Mouse (Mus musculus): ENCODE data around the gene Mpeg1. TPM values are rescaled to one million over a fixed set of nuclear protein-coding genes. Genes with fewer than 3 reads are reported as not detected.

The Mpeg1 gene
- polyA plus RNA-seq (2014; fragmentation: Nextera tagmentation; extraction: Ambion mirVana), result 0.55 and 0.75 TPM in 2 replicates

- Histone ChIP-seq H3K27ac (ENCODE audit: low read depth, low read length) (no peak within 1 kb of the TSS), H3K4me2 (ENCODE audit: low read length) (no peak within 1 kb of the TSS), H3K9me3 (replicated peaks; ENCODE audit: control insufficient read depth, low read length) (no peaks in the 10 kb centered on the region), H3K4me1 (ENCODE audit: control insufficient read depth, insufficient read depth, low read length) (no peaks in the 10 kb centered on the region), H3K9ac (ENCODE audit: low read length) (no peak within 1 kb of the TSS), H3K4me3 (ENCODE audit: low read depth, low read length) (no peak within 1 kb of the TSS), H3K36me3 (ENCODE audit: control insufficient read depth, insufficient read depth, low read length) (no peaks in the 10 kb centered on the region), H3K27me3 (replicated peaks; ENCODE audit: control insufficient read depth, insufficient read depth, low read length) (no peaks in the 10 kb centered on the region)
- 88% methylated on average over 11 of the region's 11 CpGs for WGBS
- ATAC-seq (no peak), DNase-seq (ENCODE audit: low spot score) (no peak)
Measured at GRCm38 (mm10) chr19:12460282-12461249, at the start of gene Mpeg1. Mpeg1 (plus strand) TSS chr19:12460779.

GRCm38 (mm10) chr19:12413737-12414136 lies 46.8 kb upstream of the Mpeg1 start:
- Histone ChIP-seq H3K4me1 (ENCODE audit: control insufficient read depth, insufficient read depth, low read length) (no peaks in the 10 kb centered on the region), H3K9ac (ENCODE audit: low read length) (no peak overlapping the region), H3K4me2 (ENCODE audit: low read length) (no peak overlapping the region), H3K9me3 (replicated peaks; ENCODE audit: control insufficient read depth, low read length) (no peaks in the 10 kb centered on the region), H3K27me3 (replicated peaks; ENCODE audit: control insufficient read depth, insufficient read depth, low read length) (no peaks in the 10 kb centered on the region), H3K27ac (ENCODE audit: low read depth, low read length) (no peak overlapping the region), H3K36me3 (ENCODE audit: control insufficient read depth, insufficient read depth, low read length) (no peaks in the 10 kb centered on the region), H3K4me3 (ENCODE audit: low read depth, low read length) (no peak overlapping the region)
- DNase-seq (ENCODE audit: low spot score), result no peak
- ATAC-seq, result no peak

GRCm38 (mm10) chr19:12417361-12417760 lies 43.2 kb upstream of the Mpeg1 start, which contains the start of gene Olfr1441:
Olfr1441 (plus strand) TSS chr19:12417433.
- no peaks in the 10 kb centered on the region for H3K4me1 ChIP-seq (ENCODE audit: control insufficient read depth, insufficient read depth, low read length)
- no peaks in the 10 kb centered on the region for H3K27me3 ChIP-seq (replicated peaks; ENCODE audit: control insufficient read depth, insufficient read depth, low read length)
- ATAC-seq, result no peak
- H3K9me3 ChIP-seq (replicated peaks; ENCODE audit: control insufficient read depth, low read length), result no peaks in the 10 kb centered on the region
- H3K27ac ChIP-seq (ENCODE audit: low read depth, low read length), result no peak within 1 kb of the TSS
- no peaks in the 10 kb centered on the region for H3K36me3 ChIP-seq (ENCODE audit: control insufficient read depth, insufficient read depth, low read length)
- no peak for DNase-seq (ENCODE audit: low spot score)
- no peak within 1 kb of the TSS for H3K9ac ChIP-seq (ENCODE audit: low read length)
- H3K4me2 ChIP-seq (ENCODE audit: low read length), result no peak within 1 kb of the TSS
- no peak within 1 kb of the TSS for H3K4me3 ChIP-seq (ENCODE audit: low read depth, low read length)

- no peak overlapping the region for H3K9ac ChIP-seq (ENCODE audit: low read length)
- WGBS, result 92% methylated on average over 3 of the region's 3 CpGs
- no peak overlapping the region for H3K4me2 ChIP-seq (ENCODE audit: low read length)
- no peak for ATAC-seq
- H3K27me3 ChIP-seq (replicated peaks; ENCODE audit: control insufficient read depth, insufficient read depth, low read length), result no peaks in the 10 kb centered on the region
- DNase-seq (ENCODE audit: low spot score), result no peak
- no peaks in the 10 kb centered on the region for H3K36me3 ChIP-seq (ENCODE audit: control insufficient read depth, insufficient read depth, low read length)
- H3K4me1 ChIP-seq (ENCODE audit: control insufficient read depth, insufficient read depth, low read length), result no peaks in the 10 kb centered on the region
- no peak overlapping the region for H3K27ac ChIP-seq (ENCODE audit: low read depth, low read length)
- H3K9me3 ChIP-seq (replicated peaks; ENCODE audit: control insufficient read depth, low read length), result no peaks in the 10 kb centered on the region
- no peak overlapping the region for H3K4me3 ChIP-seq (ENCODE audit: low read depth, low read length)
Measured at GRCm38 (mm10) chr19:12418312-12418711, 42.3 kb upstream of the Mpeg1 start.

- H3K4me1 ChIP-seq (ENCODE audit: control insufficient read depth, insufficient read depth, low read length), result no peaks in the 10 kb centered on the region
- H3K36me3 ChIP-seq (ENCODE audit: control insufficient read depth, insufficient read depth, low read length), result no peaks in the 10 kb centered on the region
- H3K4me2 ChIP-seq (ENCODE audit: low read length), result no peak overlapping the region
- H3K27me3 ChIP-seq (replicated peaks; ENCODE audit: control insufficient read depth, insufficient read depth, low read length), result no peaks in the 10 kb centered on the region
- H3K9me3 ChIP-seq (replicated peaks; ENCODE audit: control insufficient read depth, low read length), result no peaks in the 10 kb centered on the region
- 82% methylated on average over 6 of the region's 6 CpGs for WGBS
- ATAC-seq (no peak), DNase-seq (ENCODE audit: low spot score) (no peak)
- no peak overlapping the region for H3K4me3 ChIP-seq (ENCODE audit: low read depth, low read length)
- no peak overlapping the region for H3K9ac ChIP-seq (ENCODE audit: low read length)
- no peak overlapping the region for H3K27ac ChIP-seq (ENCODE audit: low read depth, low read length)
Measured at GRCm38 (mm10) chr19:12420555-12420954, 40.0 kb upstream of the Mpeg1 start.

- no peaks in the 10 kb centered on the region for H3K4me1 ChIP-seq (ENCODE audit: control insufficient read depth, insufficient read depth, low read length)
- no peak overlapping the region for H3K27ac ChIP-seq (ENCODE audit: low read depth, low read length)
- WGBS, result 67% methylated on average over 1 of the region's 1 CpGs
- ATAC-seq (no peak), DNase-seq (ENCODE audit: low spot score) (no peak)
- no peak overlapping the region for H3K9ac ChIP-seq (ENCODE audit: low read length)
- H3K27me3 ChIP-seq (replicated peaks; ENCODE audit: control insufficient read depth, insufficient read depth, low read length), result no peaks in the 10 kb centered on the region
- no peaks in the 10 kb centered on the region for H3K9me3 ChIP-seq (replicated peaks; ENCODE audit: control insufficient read depth, low read length)
- no peak overlapping the region for H3K4me2 ChIP-seq (ENCODE audit: low read length)
- no peaks in the 10 kb centered on the region for H3K36me3 ChIP-seq (ENCODE audit: control insufficient read depth, insufficient read depth, low read length)
- H3K4me3 ChIP-seq (ENCODE audit: low read depth, low read length), result no peak overlapping the region
Measured at GRCm38 (mm10) chr19:12421680-12422079, 38.9 kb upstream of the Mpeg1 start.

GRCm38 (mm10) chr19:12427101-12427500 lies 33.5 kb upstream of the Mpeg1 start:
- no peak overlapping the region for H3K4me2 ChIP-seq (ENCODE audit: low read length)
- no peaks in the 10 kb centered on the region for H3K36me3 ChIP-seq (ENCODE audit: control insufficient read depth, insufficient read depth, low read length)
- H3K9ac ChIP-seq (ENCODE audit: low read length), result no peak overlapping the region
- ATAC-seq (no peak), DNase-seq (ENCODE audit: low spot score) (no peak)
- no peaks in the 10 kb centered on the region for H3K27me3 ChIP-seq (replicated peaks; ENCODE audit: control insufficient read depth, insufficient read depth, low read length)
- WGBS, result 95% methylated on average over 5 of the region's 5 CpGs
- H3K4me1 ChIP-seq (ENCODE audit: control insufficient read depth, insufficient read depth, low read length), result no peaks in the 10 kb centered on the region
- no peaks in the 10 kb centered on the region for H3K9me3 ChIP-seq (replicated peaks; ENCODE audit: control insufficient read depth, low read length)
- no peak overlapping the region for H3K27ac ChIP-seq (ENCODE audit: low read depth, low read length)
- H3K4me3 ChIP-seq (ENCODE audit: low read depth, low read length), result no peak overlapping the region

- Histone ChIP-seq H3K9ac (ENCODE audit: low read length) (no peak within 1 kb of the TSS), H3K9me3 (replicated peaks; ENCODE audit: control insufficient read depth, low read length) (no peaks in the 10 kb centered on the region), H3K36me3 (ENCODE audit: control insufficient read depth, insufficient read depth, low read length) (no peaks in the 10 kb centered on the region), H3K4me2 (ENCODE audit: low read length) (no peak within 1 kb of the TSS), H3K4me1 (ENCODE audit: control insufficient read depth, insufficient read depth, low read length) (no peaks in the 10 kb centered on the region), H3K4me3 (ENCODE audit: low read depth, low read length) (no peak within 1 kb of the TSS), H3K27me3 (replicated peaks; ENCODE audit: control insufficient read depth, insufficient read depth, low read length) (no peaks in the 10 kb centered on the region), H3K27ac (ENCODE audit: low read depth, low read length) (no peak within 1 kb of the TSS)
- 96% methylated on average over 6 of the region's 6 CpGs for WGBS
- DNase-seq (ENCODE audit: low spot score) (no peak), ATAC-seq (no peak)
Measured at GRCm38 (mm10) chr19:12427605-12428004, 33.0 kb upstream of the Mpeg1 start, which contains the start of gene Pfpl. Pfpl (plus strand) TSS chr19:12427905.

- no peak overlapping the region for H3K9ac ChIP-seq (ENCODE audit: low read length)
- no peak overlapping the region for H3K4me2 ChIP-seq (ENCODE audit: low read length)
- no peaks in the 10 kb centered on the region for H3K4me1 ChIP-seq (ENCODE audit: control insufficient read depth, insufficient read depth, low read length)
- no peaks in the 10 kb centered on the region for H3K9me3 ChIP-seq (replicated peaks; ENCODE audit: control insufficient read depth, low read length)
- 1% methylated on average over 2 of the region's 2 CpGs for WGBS
- peak; percentile 68 for DNase-seq (ENCODE audit: low spot score)
- ATAC-seq, result peak; percentile 60
- no peak overlapping the region for H3K27ac ChIP-seq (ENCODE audit: low read depth, low read length)
- H3K27me3 ChIP-seq (replicated peaks; ENCODE audit: control insufficient read depth, insufficient read depth, low read length), result no peaks in the 10 kb centered on the region
- H3K4me3 ChIP-seq (ENCODE audit: low read depth, low read length), result no peak overlapping the region
- H3K36me3 ChIP-seq (ENCODE audit: control insufficient read depth, insufficient read depth, low read length), result no peaks in the 10 kb centered on the region
Measured at GRCm38 (mm10) chr19:12433033-12433432, 27.5 kb upstream of the Mpeg1 start.

Measured in forebrain, embryonic 14.5 days (tissue).